ENCODE assay signal across 9 mouse cellular contexts in the genomic region with DNA sequence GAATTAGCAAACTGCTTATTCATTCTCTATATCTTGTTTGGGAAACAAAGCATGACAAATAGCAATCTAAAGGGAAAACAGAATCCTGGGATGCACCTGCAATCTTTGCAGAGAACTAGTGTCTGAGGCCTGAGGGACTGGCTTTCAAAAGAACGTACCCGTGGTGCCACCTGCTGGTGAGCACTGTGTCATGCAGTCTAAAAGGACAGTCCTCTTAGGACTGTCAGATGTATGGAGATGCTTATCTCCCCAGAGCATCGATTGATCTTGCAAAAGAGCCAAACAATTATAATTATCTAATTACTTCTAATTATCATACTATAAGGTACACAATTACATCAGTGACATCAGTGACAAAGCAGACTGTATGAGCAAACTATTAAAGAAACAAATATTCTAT. TPM values are rescaled to one million over a fixed set of nuclear protein-coding genes. Genes with fewer than 3 reads are reported as not detected.
DNase-seq lines count a peak whose midpoint lies in the region; ATAC-seq lines count a peak whose summit lies in the region.
"Had no signal": no experiment of that assay in that cellular context is flagged by ENCODE, and none has a peak within 500 bp of the region (broad histone marks: within the 10 kb centered on the region; RNA-seq: fewer than 3 reads in every experiment).

No protein-coding gene starts in this region.

- no peak overlapping the region for H3K27ac ChIP-seq in forebrain, embryonic 11.5 days (ENCODE audit: low read depth, low read length)
- no peak overlapping the region for H3K27ac ChIP-seq in hindbrain, embryonic 13.5 days
- H3K27ac ChIP-seq: macrophage had no signal

- H3K4me1 ChIP-seq in forebrain, embryonic 11.5 days (replicated peaks; ENCODE audit: control insufficient read depth, insufficient read depth, low read length), result no peaks in the 10 kb centered on the region
- no peaks in the 10 kb centered on the region for H3K4me1 ChIP-seq in hindbrain, embryonic 13.5 days (replicated peaks)

- no peaks in the 10 kb centered on the region for H3K27me3 ChIP-seq in forebrain, embryonic 11.5 days (ENCODE audit: control insufficient read depth, insufficient read depth, low read length)
- H3K27me3 ChIP-seq in hindbrain, embryonic 13.5 days, result no peaks in the 10 kb centered on the region

- H3K36me3 ChIP-seq in forebrain, embryonic 11.5 days (ENCODE audit: control insufficient read depth, insufficient read depth, low read length), result no peaks in the 10 kb centered on the region
- H3K36me3 ChIP-seq in hindbrain, embryonic 13.5 days, result no peaks in the 10 kb centered on the region

- H3K9me3 ChIP-seq in forebrain, embryonic 11.5 days (ENCODE audit: control insufficient read depth, low read length), result no peaks in the 10 kb centered on the region
- no peaks in the 10 kb centered on the region for H3K9me3 ChIP-seq in hindbrain, embryonic 13.5 days

- DNase-seq in Muller cell, postnatal 12 days (ENCODE audit: inconsistent ontology term), result peak; percentile 54
- DNase-seq in c-Kit-positive CD71-negative TER-119-negative erythroid progenitor cells, embryonic 14.5 days (ENCODE audit: low read depth), result peak; percentile 46
- peak; percentile 80 for DNase-seq in forebrain, embryonic 11.5 days (ENCODE audit: low spot score)
- DNase-seq in layer of hippocampus, postnatal 10 days (ENCODE audit: low spot score in 2 of 2), result peak; percentile 81 to 83
- peak; percentile 86 for DNase-seq in right cerebral cortex, postnatal 10 days (ENCODE audit: low spot score in 2 of 2)
- peak; percentile 68 for DNase-seq in urinary bladder, postnatal 14 days (ENCODE audit: low spot score)

- H3K4me3 ChIP-seq in forebrain, embryonic 11.5 days (ENCODE audit: low read depth, low read length), result no peak overlapping the region
- H3K4me3 ChIP-seq in hindbrain, embryonic 13.5 days, result no peak overlapping the region

- no peak overlapping the region for H3K4me2 ChIP-seq in forebrain, embryonic 11.5 days (ENCODE audit: low read depth, low read length, severe bottlenecking)
- H3K4me2 ChIP-seq in hindbrain, embryonic 13.5 days, result no peak overlapping the region

- WGBS in forebrain, embryonic 11.5 days, result 16% methylated on average over 3 of the region's 3 CpGs
- whole genome bisulfite sequencing in hindbrain, embryonic 13.5 days, result 18% methylated on average over 3 of the region's 3 CpGs

- ATAC-seq in forebrain, embryonic 11.5 days (replicated peaks; ENCODE audit: low FRiP score), result peak; percentile 89
- peak; percentile 93 for ATAC-seq in hindbrain, embryonic 13.5 days (ENCODE audit: low FRiP score)
- ATAC-seq in megakaryocyte progenitor cell, adult 5-6 weeks (replicated peaks; ENCODE audit: poor library complexity), result peak; percentile 90

- H3K9ac ChIP-seq in forebrain, embryonic 11.5 days (ENCODE audit: low read length), result no peak overlapping the region
- H3K9ac ChIP-seq in hindbrain, embryonic 13.5 days, result no peak overlapping the region

RNA-seq across cellular contexts. Expression of a gene that starts 25.4 kb away (rescaled TPM):
- polyA plus RNA-seq in forebrain, embryonic 11.5 days (2014; fragmentation: Nextera tagmentation; extraction: Ambion mirVana), result 6.0 and 6.5 TPM in 2 replicates
- polyA plus RNA-seq in hindbrain, embryonic 13.5 days (2015; fragmentation: Nextera tagmentation; extraction: Ambion mirVana), result 10.1 and 11.1 TPM in 2 replicates
- total RNA-seq in layer of hippocampus, postnatal 10 days (2021), result 1 to 10 TPM; 1.6 to 1.7 TPM
- total RNA-seq in megakaryocyte progenitor cell, adult 5-6 weeks (2015), result 2.1 and 4.1 TPM in 2 replicates
- total RNA-seq in megakaryocyte progenitor cell, adult 5-6 weeks (2017), result 0.47 and 1.7 TPM in 2 replicates
